Mouse (Mus musculus): ENCODE data around the gene Cyp39a1. TPM values are rescaled to one million over a fixed set of nuclear protein-coding genes. Genes with fewer than 3 reads are reported as not detected.

Gene Cyp39a1
- total RNA-seq, 2 experiments from 2014 or later: 2.0 to 2.3 TPM

DNA sequence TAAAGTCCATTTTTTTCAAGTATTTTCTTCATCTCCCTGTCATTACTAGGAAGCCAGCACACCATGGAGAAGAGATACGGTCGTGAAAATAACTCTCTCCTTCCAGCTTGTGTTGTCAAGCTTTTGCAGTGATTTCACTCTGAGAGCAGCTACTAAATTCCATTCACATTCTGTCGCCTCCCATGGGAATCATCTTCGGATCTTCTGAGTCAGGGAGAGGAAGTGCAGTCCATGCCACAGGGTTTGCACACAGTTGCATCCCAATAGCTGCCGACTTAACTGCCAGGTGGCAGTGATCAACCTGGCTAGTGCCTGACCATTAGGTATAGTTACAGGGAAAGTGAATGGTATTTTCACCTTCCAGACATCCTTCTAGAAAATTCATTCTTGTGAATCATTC, 87.5 kb downstream of the Cyp39a1 start:
- intact Hi-C loops (cut with DNase I): no loop called here
- DNase-seq: no peak

DNA sequence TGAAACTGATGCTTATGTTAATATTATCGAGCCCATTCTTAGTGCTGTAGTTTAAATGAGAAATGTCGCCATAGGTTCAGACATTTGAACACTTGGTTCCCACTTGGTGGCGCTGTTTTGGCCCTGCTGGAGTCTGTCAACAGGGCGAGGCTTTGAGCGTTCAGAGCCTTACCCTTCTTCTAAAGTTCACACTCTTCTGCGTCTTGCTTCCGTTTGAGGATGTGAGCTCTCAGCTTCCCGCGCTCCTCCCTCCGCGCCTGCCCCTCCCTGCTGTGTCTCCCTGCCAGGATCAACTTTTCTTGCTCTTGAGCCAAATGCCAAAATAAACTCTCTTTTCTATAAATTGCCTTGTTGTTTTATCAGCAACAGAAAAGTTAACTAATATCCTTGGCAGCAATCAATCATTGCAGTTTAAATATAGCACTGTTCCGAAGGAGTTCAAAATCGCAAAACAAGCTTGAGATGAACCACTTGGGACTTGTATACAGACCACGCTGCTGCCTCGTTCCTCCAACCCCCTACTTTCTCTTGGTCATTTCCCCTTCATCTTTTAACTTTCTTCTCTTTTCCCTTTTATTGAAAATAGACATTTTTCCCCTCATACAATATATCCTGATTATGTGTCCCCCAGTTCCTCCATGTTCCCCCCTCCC, 91.5 kb downstream of the Cyp39a1 start:
- intact Hi-C loops (cut with DNase I): no loop called here

DNA sequence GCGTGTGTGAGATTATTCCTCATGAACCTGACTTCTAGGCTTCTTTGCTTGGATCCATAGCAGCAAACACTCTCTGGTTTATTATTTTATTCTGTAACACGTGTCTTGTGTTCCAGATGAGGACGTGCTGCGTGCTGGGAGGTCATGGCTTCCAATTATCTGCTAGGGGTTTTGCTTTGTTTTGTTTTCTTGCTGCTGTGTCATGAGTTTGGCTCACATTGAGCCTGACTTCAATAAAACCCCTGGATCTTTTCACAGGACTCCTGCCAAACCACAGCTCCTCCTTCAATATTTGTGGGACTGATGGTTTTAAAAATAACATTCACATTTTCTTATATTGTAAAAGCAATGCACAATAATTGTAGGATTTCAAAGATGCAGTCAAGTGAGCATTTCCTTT, 117.3 kb downstream of the Cyp39a1 start:
- intact Hi-C loops (cut with DNase I): no loop called here
- DNase-seq: no peak

More for the DNA sequence above, 91.5 kb downstream of the Cyp39a1 start:
- DNase-seq: no peak

DNA sequence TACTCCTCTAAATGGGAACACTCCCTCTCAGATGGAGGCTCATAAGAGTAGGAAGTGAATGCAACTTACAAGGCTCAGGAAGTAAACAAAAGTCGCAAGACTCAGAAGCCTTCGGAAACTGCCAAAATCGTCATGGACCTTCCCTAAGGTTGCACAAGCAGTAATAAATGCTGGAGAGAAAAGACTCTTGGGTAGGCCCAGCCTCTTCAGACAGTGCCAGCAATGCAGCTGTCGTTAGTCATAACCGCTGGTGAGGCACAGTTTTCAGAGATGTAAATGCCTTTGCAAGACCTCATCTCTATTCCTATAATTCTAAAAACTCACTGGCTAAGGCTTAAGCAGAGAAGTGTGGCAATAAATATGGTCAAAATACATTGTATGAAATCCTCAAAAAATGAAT, 121.0 kb downstream of the Cyp39a1 start:
- intact Hi-C loops (cut with DNase I): no loop called here
- no peak for DNase-seq

DNA sequence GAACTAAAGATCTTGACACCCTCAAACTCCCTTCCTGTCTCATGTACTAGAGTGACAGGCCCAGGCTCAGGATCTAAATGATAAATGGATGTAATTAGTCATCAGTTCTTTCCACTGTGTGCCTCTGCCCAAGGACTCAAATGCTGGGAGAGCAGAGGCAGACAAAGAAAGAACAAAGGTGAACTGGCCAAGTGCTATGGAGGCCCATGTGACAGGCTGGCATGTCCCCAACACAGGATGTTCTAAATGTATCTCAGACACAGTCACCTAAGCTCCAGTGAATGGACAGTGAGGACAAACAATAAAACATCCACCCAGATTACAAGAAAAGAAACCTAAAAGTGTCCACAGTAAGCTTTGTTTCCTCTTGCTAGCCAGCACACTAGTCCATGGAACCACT, 122.2 kb downstream of the Cyp39a1 start:
- no peak for DNase-seq
- intact Hi-C loops (cut with DNase I): no loop called here

DNA sequence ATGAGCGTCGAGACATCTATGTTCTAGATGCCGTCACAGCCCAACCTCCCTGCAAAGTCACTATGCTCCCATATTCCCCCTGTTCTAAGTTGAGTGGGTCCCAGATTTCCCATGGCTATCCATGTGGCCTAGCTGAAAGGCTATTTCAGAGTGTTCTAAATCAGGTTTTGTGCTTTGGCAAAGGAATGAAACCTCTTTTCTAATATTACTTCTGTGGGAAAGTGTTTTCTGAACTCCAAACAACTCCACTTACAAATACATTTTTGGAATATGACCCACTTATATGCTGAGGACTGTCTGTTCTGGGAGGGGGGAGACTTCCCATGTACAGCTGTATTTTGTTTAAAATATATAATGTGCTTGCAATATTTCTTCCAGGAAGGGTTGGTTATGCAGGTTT, 124.5 kb downstream of the Cyp39a1 start:
- DNase-seq: no peak
- intact Hi-C loops (cut with DNase I): no loop called here

DNA sequence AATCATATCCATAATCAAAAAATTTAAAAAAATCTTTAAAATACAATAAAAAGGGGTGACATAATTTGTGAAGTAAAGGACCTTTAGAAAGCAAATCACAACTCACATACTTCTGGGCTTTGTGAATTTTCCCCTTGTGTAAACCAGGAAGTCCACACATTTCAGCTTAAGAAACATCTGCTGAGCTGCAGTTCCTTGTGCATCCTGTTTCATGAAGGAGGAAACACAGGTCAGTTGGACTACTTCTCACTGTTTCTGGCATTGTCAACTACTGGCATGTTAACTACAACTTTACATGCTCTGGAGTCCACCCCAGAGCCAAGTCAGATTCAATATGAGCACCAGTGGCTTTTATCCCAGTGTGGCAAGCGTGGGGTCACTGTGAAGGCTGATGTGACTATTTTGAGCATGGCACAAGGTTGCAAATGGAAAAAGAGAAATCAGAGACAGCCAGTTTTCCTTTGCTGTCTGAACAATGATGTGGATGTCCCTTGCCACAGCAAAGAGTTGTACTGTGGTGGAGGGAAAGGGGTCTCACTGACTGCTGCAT, 127.6 kb downstream of the Cyp39a1 start:
- no peak for DNase-seq
- intact Hi-C loops (cut with DNase I): no loop called here

Other genes starting within 250 kb of the Cyp39a1 start
- not detected for gene Mep1a, start 164.6 kb upstream of the Cyp39a1 start, total RNA-seq (2021)
- under 1 TPM in 1 of 2 experiments, not detected in 1; 0.58 TPM for gene Ankrd66, start 123.8 kb upstream of the Cyp39a1 start, total RNA-seq (2021)
- gene Pla2g7, start 99.3 kb upstream of the Cyp39a1 start, total RNA-seq (2021): 10 to 100 TPM; 32.5 to 34.1 TPM
- gene Tdrd6, start 37.1 kb upstream of the Cyp39a1 start, total RNA-seq (2021): 1 to 10 TPM; 2.1 to 3.3 TPM
- 10 to 100 TPM; 47.8 to 49.0 TPM for gene Slc25a27, start 211 bp upstream of the Cyp39a1 start, total RNA-seq (2021)
- 10 to 100 TPM; 43.1 to 49.9 TPM for gene Rcan2, start 133.9 kb downstream of the Cyp39a1 start, total RNA-seq (2021)

Data from left cerebral cortex, postnatal 4 days (tissue).